Mouse (Mus musculus) WW6 (cell line): ENCODE data around the gene Zfyve19.

Experiments used
- DNase-seq: peaks from one replicate; pipeline ENCODE4 v3.0.0-alpha.2; 2013; ENCODE audit warnings: low read depth, low spot score

Gene Zfyve19

GRCm38 (mm10) chr2:119196316-119197108, 11.9 kb upstream of the Zfyve19 start:
- no peak for DNase-seq

GRCm38 (mm10) chr2:119197493-119197892, 10.9 kb upstream of the Zfyve19 start:
- no peak for DNase-seq

GRCm38 (mm10) chr2:119198049-119198448, 10.4 kb upstream of the Zfyve19 start:
- no peak for DNase-seq

- DNase-seq = no peak
Observed at GRCm38 (mm10) chr2:119198934-119199333, 9.5 kb upstream of the Zfyve19 start.

- no peak for DNase-seq
Observed at GRCm38 (mm10) chr2:119202914-119203453, 5.4 kb upstream of the Zfyve19 start.

GRCm38 (mm10) chr2:119203871-119204460, 4.5 kb upstream of the Zfyve19 start:
- DNase-seq = no peak

- DNase-seq = no peak
Observed at GRCm38 (mm10) chr2:119207961-119208343, 465 bp upstream of the Zfyve19 start.

- no peak for DNase-seq
Observed at GRCm38 (mm10) chr2:119209176-119209507, 725 bp downstream of the Zfyve19 start.

- DNase-seq = no peak
Observed at GRCm38 (mm10) chr2:119229775-119230704, 21.6 kb downstream of the Zfyve19 start, which contains the start of gene Ppp1r14d. Gene Ppp1r14d, minus strand, starts transcription at chr2:119229906.

- peak; percentile 34 for DNase-seq
Observed at GRCm38 (mm10) chr2:119236682-119237209, 28.3 kb downstream of the Zfyve19 start.

GRCm38 (mm10) chr2:119237210-119237870, 28.9 kb downstream of the Zfyve19 start, which contains the start of gene Spint1:
Gene Spint1, plus strand, starts transcription at chr2:119237362.
- peak; percentile 40 for DNase-seq

- peak; percentile 18 for DNase-seq
Observed at GRCm38 (mm10) chr2:119237871-119238220, 29.4 kb downstream of the Zfyve19 start.

GRCm38 (mm10) chr2:119238671-119239070, 30.3 kb downstream of the Zfyve19 start:
- DNase-seq = no peak

- DNase-seq = no peak
Observed at GRCm38 (mm10) chr2:119240075-119240818, 31.8 kb downstream of the Zfyve19 start.

- no peak for DNase-seq
Observed at GRCm38 (mm10) chr2:119240819-119241186, 32.4 kb downstream of the Zfyve19 start.

GRCm38 (mm10) chr2:119242548-119242947, 34.1 kb downstream of the Zfyve19 start:
- no peak for DNase-seq

GRCm38 (mm10) chr2:119245246-119245645, 36.8 kb downstream of the Zfyve19 start:
- DNase-seq = no peak

- no peak for DNase-seq
Observed at GRCm38 (mm10) chr2:119247904-119248303, 39.5 kb downstream of the Zfyve19 start.

- DNase-seq = no peak
Observed at GRCm38 (mm10) chr2:119249592-119250061, 41.2 kb downstream of the Zfyve19 start.

GRCm38 (mm10) chr2:119250377-119250776, 42.0 kb downstream of the Zfyve19 start:
- DNase-seq = no peak
